Mouse (Mus musculus) lung, embryonic 14.5 days (tissue): ENCODE data around the gene Sytl2. TPM values are rescaled to one million over a fixed set of nuclear protein-coding genes. Genes with fewer than 3 reads are reported as not detected.

Experiments used
- ATAC-seq: fragments of 200-750 bp; cut with Nextera tagmentation; 2 replicates; pipeline ENCODE4 v1.8.0; 2017; ENCODE audit warnings: mild to moderate bottlenecking, moderate TSS enrichment, moderate library complexity; ENCODE audit not compliant: insufficient read depth
- DNase-seq: peaks from one replicate; pipeline ENCODE4 v3.0.0-alpha.2; 2015
- H3K27ac ChIP-seq: fragments of 300-500 bp; sonication (generic); 2 replicates; pipeline ENCODE4 v1.5.1; 2014; ENCODE audit warnings: low read depth, mild to moderate bottlenecking, moderate library complexity
- H3K27me3 ChIP-seq: fragments of 300-500 bp; sonication (generic); 2 replicates; pipeline ENCODE4 v1.6.1; 2014; ENCODE audit warnings: low read length, control low read depth; ENCODE audit not compliant: insufficient read depth
- H3K36me3 ChIP-seq: fragments of 300-500 bp; sonication (generic); 2 replicates; pipeline ENCODE4 v1.6.1; 2014; ENCODE audit warnings: control low read depth; ENCODE audit not compliant: insufficient read depth
- H3K4me1 ChIP-seq: fragments of 300-500 bp; sonication (generic); 2 replicates; pipeline ENCODE4 v1.6.1; 2014; ENCODE audit warnings: antibody characterized with exemption, control low read depth; ENCODE audit not compliant: insufficient read depth
- H3K4me2 ChIP-seq: fragments of 300-500 bp; sonication (generic); 2 replicates; pipeline ENCODE4 v1.6.1; 2014; ENCODE audit warnings: mild to moderate bottlenecking
- H3K4me3 ChIP-seq: fragments of 300-500 bp; sonication (generic); 2 replicates; pipeline ENCODE4 v1.5.1; 2014; ENCODE audit warnings: low read depth, low read length
- H3K9ac ChIP-seq: fragments of 300-500 bp; sonication (generic); 2 replicates; pipeline ENCODE4 v1.6.1; 2014
- H3K9me3 ChIP-seq: fragments of 300-500 bp; sonication (generic); 2 replicates; pipeline ENCODE4 v1.6.1; 2016; ENCODE audit warnings: low read depth, low read length, control low read depth
- CTCF ChIP-seq: IDR thresholded peaks from 2 replicates; pipeline ENCODE4 v1.5.1; 2016; ENCODE audit warnings: antibody characterized with exemption, low read depth
- WGBS: fragments of 180-500 bp; shearing (Covaris S2); extraction: QIAGEN DNeasy Blood & Tissue Kit; methylation state at CpG from one replicate; pipeline ENCODE4 v1.1.7; 2014; 5-methylcytosine and 5-hydroxymethylcytosine counted together
- polyA plus RNA-seq: library from polyadenylated mRNA; unstranded; fragments of >200 nt; fragmentation: Nextera tagmentation; extraction: Ambion mirVana; gene quantifications from 2 replicates; pipeline ENCODE4 v1.2.1, GENCODE M21; 2014

Sytl2 gene
- polyA plus RNA-seq, 1 experiment from 2014 or later, result 4.0 TPM

GRCm38 (mm10) chr7:90349014-90349413 is 47.0 kb downstream of the Sytl2 start:
- Histone ChIP-seq H3K27me3 (no peaks in the 10 kb centered on the region), H3K4me3 (no peak overlapping the region), H3K27ac (no peak overlapping the region), H3K9ac (no peak overlapping the region), H3K4me2 (no peak overlapping the region), H3K4me1 (0 out of 2 replicates have a peak, but pooled peaks cover 4% of the 10 kb centered on the region), H3K36me3 (no peaks in the 10 kb centered on the region), H3K9me3 (no peaks in the 10 kb centered on the region)
- TF ChIP-seq CTCF, result no peak
- DNase-seq (no peak), ATAC-seq (no peak)
- 50% methylated on average over 5 of the region's 5 CpGs for WGBS

DNA sequence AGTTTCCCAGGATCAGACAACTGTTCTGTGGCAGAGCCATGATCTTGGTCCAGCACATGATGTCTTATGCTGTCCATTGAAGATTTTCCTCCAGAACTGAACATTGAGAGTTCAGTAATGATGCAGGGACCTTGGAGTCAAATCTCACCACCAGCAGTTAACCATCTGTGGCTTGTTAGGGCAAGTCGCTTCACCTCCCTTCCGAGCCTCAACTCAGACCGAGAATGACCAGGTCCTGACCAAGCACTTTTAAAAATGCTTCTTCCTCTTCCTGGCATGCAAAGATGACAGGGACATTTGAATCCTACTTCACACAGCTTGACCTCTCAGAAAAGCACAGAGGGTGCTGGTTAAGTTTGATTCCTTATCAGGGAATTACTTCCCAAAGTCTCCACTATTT is 50.1 kb downstream of the Sytl2 start:
- no peak for ATAC-seq
- H3K9me3 ChIP-seq, result no peaks in the 10 kb centered on the region
- H3K4me1 ChIP-seq, result 0 out of 2 replicates have a peak, but pooled peaks cover 4% of the 10 kb centered on the region
- no peaks in the 10 kb centered on the region for H3K36me3 ChIP-seq
- TF ChIP-seq CTCF, result no peak
- no peak overlapping the region for H3K27ac ChIP-seq
- no peak overlapping the region for H3K4me2 ChIP-seq
- H3K4me3 ChIP-seq, result no peak overlapping the region
- no peak for DNase-seq
- no peak overlapping the region for H3K9ac ChIP-seq
- WGBS, result 87% methylated on average over 3 of the region's 3 CpGs
- no peaks in the 10 kb centered on the region for H3K27me3 ChIP-seq

DNA sequence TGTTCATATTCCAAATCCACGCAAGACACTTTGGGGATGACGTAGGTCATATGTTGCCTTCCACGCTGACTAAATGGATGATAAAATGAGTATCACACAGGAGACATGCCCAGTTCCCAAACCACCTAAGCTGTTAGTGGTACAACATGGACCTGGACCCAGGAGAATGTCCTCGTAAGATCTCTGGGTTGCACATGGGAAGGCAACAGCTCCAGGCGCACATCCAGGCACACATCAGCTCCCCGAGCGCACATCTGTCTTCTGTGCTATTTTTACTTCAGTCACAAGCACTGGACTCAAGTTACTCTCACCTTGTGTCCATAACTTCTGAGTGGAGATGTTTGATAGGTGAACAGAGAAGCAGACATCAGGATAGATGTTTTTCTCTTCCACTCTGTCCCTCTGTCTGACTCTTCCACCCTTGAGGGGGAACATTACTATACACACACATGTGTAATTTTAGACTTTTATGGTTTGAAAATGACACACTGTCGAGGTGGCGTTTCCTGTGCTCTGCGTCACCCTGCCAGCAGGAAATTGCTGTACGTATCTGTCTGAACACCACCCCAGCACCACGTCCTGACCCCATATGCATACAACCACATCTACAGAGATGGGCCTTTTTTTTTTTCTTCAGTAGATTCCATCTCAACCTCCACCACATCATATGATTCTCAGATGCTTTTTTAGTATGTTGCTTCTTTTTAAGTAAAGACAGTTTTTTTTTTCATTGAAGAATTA is 51.6 kb downstream of the Sytl2 start:
- Histone ChIP-seq H3K4me3 (no peak overlapping the region), H3K9ac (no peak overlapping the region), H3K27ac (no peak overlapping the region), H3K9me3 (no peaks in the 10 kb centered on the region), H3K4me2 (no peak overlapping the region), H3K36me3 (no peaks in the 10 kb centered on the region), H3K4me1 (0 out of 2 replicates have a peak, but pooled peaks cover under 1% of the 10 kb centered on the region), H3K27me3 (no peaks in the 10 kb centered on the region)
- 56% methylated on average over 12 of the region's 12 CpGs for WGBS
- TF ChIP-seq CTCF, result no peak
- DNase-seq, result no peak
- ATAC-seq, result no peak

DNA sequence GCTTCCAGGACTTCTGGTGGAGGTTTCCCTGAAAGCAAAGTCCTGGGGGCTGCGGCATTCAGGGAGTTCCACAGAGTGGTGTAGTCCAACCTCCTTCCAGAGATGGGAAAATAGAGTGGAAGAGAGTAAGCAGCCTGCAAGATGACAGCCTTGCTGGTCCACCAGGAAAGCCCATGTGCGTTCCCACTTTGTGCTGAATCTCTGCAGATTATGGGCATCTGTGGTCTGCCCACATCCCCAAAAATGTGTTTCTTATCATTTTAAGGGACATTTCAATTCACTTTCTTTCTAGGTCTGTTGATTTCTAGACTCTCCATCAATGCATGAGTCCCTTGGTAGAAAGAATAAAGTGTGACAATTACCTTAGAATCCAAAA is 52.2 kb downstream of the Sytl2 start:
- TF ChIP-seq CTCF, result no peak
- Histone ChIP-seq H3K4me3 (no peak overlapping the region), H3K4me1 (no peaks in the 10 kb centered on the region), H3K27me3 (no peaks in the 10 kb centered on the region), H3K36me3 (no peaks in the 10 kb centered on the region), H3K9me3 (no peaks in the 10 kb centered on the region), H3K9ac (no peak overlapping the region), H3K4me2 (no peak overlapping the region), H3K27ac (no peak overlapping the region)
- DNase-seq, result no peak
- no peak for ATAC-seq
- 89% methylated on average over 2 of the region's 2 CpGs for WGBS

- Histone ChIP-seq H3K36me3 (no peaks in the 10 kb centered on the region), H3K9ac (no peak overlapping the region), H3K4me1 (no peaks in the 10 kb centered on the region), H3K27ac (no peak overlapping the region), H3K27me3 (no peaks in the 10 kb centered on the region), H3K4me2 (no peak overlapping the region), H3K9me3 (no peaks in the 10 kb centered on the region), H3K4me3 (no peak overlapping the region)
- no peak for DNase-seq
- ATAC-seq, result no peak
- TF ChIP-seq CTCF, result no peak
- 90% methylated on average over 3 of the region's 3 CpGs for WGBS
Observed at GRCm38 (mm10) chr7:90355454-90355853, 53.4 kb downstream of the Sytl2 start.

- H3K4me1 ChIP-seq, result no peaks in the 10 kb centered on the region
- TF ChIP-seq CTCF, result no peak
- no peaks in the 10 kb centered on the region for H3K27me3 ChIP-seq
- WGBS, result 80% methylated on average over 2 of the region's 2 CpGs
- no peaks in the 10 kb centered on the region for H3K9me3 ChIP-seq
- H3K36me3 ChIP-seq, result no peaks in the 10 kb centered on the region
- no peak overlapping the region for H3K27ac ChIP-seq
- no peak overlapping the region for H3K4me2 ChIP-seq
- no peak overlapping the region for H3K4me3 ChIP-seq
- no peak overlapping the region for H3K9ac ChIP-seq
- DNase-seq (no peak), ATAC-seq (no peak)
Observed at GRCm38 (mm10) chr7:90355995-90356394, 53.9 kb downstream of the Sytl2 start.

DNA sequence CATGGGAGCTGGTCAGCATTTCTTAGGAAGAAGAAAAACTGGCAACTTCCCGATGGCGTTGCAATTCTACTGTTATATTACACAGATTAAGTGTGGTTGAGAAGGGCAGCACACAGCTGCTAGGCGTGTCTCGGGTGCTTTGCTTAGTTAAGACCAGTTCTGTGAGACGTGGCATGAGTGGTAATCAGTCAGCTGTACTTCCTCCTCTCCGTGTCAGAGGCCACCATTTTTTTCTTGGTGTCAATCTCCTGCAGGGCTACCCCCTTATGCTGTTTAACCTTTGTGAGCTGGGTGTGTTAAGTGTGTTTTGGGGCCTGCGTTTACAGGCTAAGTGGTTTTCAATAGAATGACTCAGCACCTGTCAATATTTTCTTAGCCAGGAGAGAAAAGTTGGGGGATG is 60.7 kb downstream of the Sytl2 start:
- H3K9ac ChIP-seq, result no peak overlapping the region
- DNase-seq (no peak), ATAC-seq (peak; percentile 47; the same call in 1 of the 2 replicates)
- no peak overlapping the region for H3K27ac ChIP-seq
- no peak for TF ChIP-seq CTCF
- H3K9me3 ChIP-seq, result no peaks in the 10 kb centered on the region
- H3K4me2 ChIP-seq, result no peak overlapping the region
- H3K36me3 ChIP-seq, result no peaks in the 10 kb centered on the region
- H3K4me3 ChIP-seq, result no peak overlapping the region
- no peaks in the 10 kb centered on the region for H3K4me1 ChIP-seq
- no peaks in the 10 kb centered on the region for H3K27me3 ChIP-seq
- 45% methylated on average over 7 of the region's 7 CpGs for WGBS
